Mouse (Mus musculus): ENCODE measurements at regions not wholly inside any gene's neighbourhood (a gene's known extent, or its start where the extent isn't known, plus 50 kb on each side); places are given as distances from the start of the nearest gene placed in this dataset.

GRCm38 (mm10) chr14:110276192-110276591, 478.8 kb downstream of the Slitrk6 start:
- DNase-seq: no peak

- DNase-seq: no peak
These were observed 483.7 kb downstream of the Slitrk6 start for GRCm38 (mm10) chr14:110271270-110271669.

- DNase-seq: no peak
These were observed 510.5 kb downstream of the Slitrk6 start for GRCm38 (mm10) chr14:110244466-110244865.

GRCm38 (mm10) chr14:110243549-110243948, 511.4 kb downstream of the Slitrk6 start:
- no peak for DNase-seq

GRCm38 (mm10) chr14:110238800-110239199, 516.1 kb downstream of the Slitrk6 start:
- DNase-seq: no peak

GRCm38 (mm10) chr14:110224678-110225446, 530.1 kb downstream of the Slitrk6 start:
- no peak for DNase-seq

GRCm38 (mm10) chr14:110190987-110191607, 563.9 kb downstream of the Slitrk6 start:
- no peak for DNase-seq

- DNase-seq: no peak
These were observed 564.5 kb downstream of the Slitrk6 start for GRCm38 (mm10) chr14:110190471-110190870.

GRCm38 (mm10) chr14:110179166-110179565, 575.8 kb downstream of the Slitrk6 start:
- DNase-seq: no peak

GRCm38 (mm10) chr14:110171162-110172117, 583.5 kb downstream of the Slitrk6 start:
- DNase-seq: no peak

- DNase-seq: no peak
These were observed 586.3 kb downstream of the Slitrk6 start for GRCm38 (mm10) chr14:110168632-110169031.

- no peak for DNase-seq
These were observed 626.7 kb downstream of the Slitrk6 start for GRCm38 (mm10) chr14:110128265-110128664.

GRCm38 (mm10) chr14:110125936-110126710, 628.8 kb downstream of the Slitrk6 start:
- no peak for DNase-seq

- DNase-seq: no peak
These were observed 632.2 kb downstream of the Slitrk6 start for GRCm38 (mm10) chr14:110122710-110123109.

GRCm38 (mm10) chr14:110115578-110115977, 639.4 kb downstream of the Slitrk6 start:
- DNase-seq: no peak

- no peak for DNase-seq
These were observed 654.1 kb downstream of the Slitrk6 start for GRCm38 (mm10) chr14:110100852-110101251.

GRCm38 (mm10) chr14:110078351-110078750, 676.6 kb downstream of the Slitrk6 start:
- DNase-seq: no peak

- no peak for DNase-seq
These were observed 707.2 kb downstream of the Slitrk6 start for GRCm38 (mm10) chr14:110047748-110048147.

GRCm38 (mm10) chr14:110043211-110043610, 711.7 kb downstream of the Slitrk6 start:
- no peak for DNase-seq

- no peak for DNase-seq
These were observed 733.1 kb downstream of the Slitrk6 start for GRCm38 (mm10) chr14:110021812-110022211.

GRCm38 (mm10) chr14:110015126-110015525, 739.8 kb downstream of the Slitrk6 start:
- DNase-seq: no peak

- DNase-seq: no peak
These were observed 741.7 kb downstream of the Slitrk6 start for GRCm38 (mm10) chr14:110013229-110013628.
